Mouse (Mus musculus) lung, postnatal 0 days (tissue): Measurements from ENCODE around the gene Ephx3.

Experiments
- CTCF ChIP-seq: IDR thresholded peaks from 2 replicates; pipeline ENCODE4 v1.5.1; 2016; ENCODE audit warnings: antibody characterized with exemption, mild to moderate bottlenecking
- EP300 ChIP-seq: IDR thresholded peaks from 2 replicates; pipeline ENCODE4 v1.6.1; 2016; ENCODE audit warnings: antibody characterized with exemption, mild to moderate bottlenecking, control low read depth

- TF ChIP-seq CTCF: no peak
- no peak for TF ChIP-seq EP300
Observed at GRCm38 (mm10) chr17:32183017-32183416, 6.3 kb downstream of the Ephx3 start.
